Mouse (Mus musculus) fat pad, adult 2 months (tissue): Measurements from ENCODE around the gene Ptch1.

Experiments used
- DNase-seq: peaks from one replicate; pipeline ENCODE4 v3.0.0-alpha.2; 2011; ENCODE audit warnings: low read depth, low spot score; ENCODE audit errors: extremely low read depth

Gene Ptch1

GRCm38 (mm10) chr13:63540584-63540983 lies 32.8 kb downstream of the Ptch1 start:
- no peak for DNase-seq

DNA sequence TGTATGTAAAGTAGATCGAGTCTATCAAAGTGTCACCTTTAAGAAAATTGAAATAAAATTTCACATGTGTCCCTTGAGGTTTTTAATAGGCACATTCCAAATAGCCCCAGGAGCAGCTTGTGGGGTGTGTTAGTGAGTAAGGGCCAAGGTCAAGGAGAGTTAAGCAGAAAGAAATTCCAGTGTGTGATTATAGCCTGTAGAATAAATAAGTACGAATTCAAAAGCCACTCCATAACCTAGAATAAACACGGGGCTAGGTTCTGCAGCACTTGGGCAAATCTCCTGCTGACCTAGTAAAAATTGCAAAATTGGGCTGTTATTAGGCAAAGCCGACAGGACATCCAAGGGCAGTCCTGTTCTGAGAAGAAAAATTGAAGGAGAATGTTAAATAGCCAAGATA lies 38.4 kb downstream of the Ptch1 start:
- no peak for DNase-seq

DNA sequence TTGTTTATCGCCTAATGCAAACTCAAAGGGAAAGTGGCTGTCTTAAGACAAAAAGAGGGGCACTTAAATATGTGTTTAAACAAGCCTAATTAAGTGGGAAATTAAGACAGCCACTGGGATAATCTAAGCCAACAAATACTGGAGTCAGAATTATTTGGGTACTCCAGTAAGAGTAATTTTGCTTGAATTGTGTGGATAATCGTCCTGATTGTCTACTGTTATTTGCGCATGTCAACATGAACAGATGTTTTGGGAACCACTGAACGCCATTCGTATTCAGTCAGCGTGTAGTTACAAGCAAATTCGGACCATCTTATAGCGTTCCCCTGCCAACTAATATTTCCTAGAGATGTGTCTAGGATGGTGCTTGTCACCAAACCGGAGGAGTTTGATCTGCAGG lies 42.5 kb downstream of the Ptch1 start:
- DNase-seq = no peak

- no peak for DNase-seq
Observed at GRCm38 (mm10) chr13:63530371-63530764, 43.0 kb downstream of the Ptch1 start.

DNA sequence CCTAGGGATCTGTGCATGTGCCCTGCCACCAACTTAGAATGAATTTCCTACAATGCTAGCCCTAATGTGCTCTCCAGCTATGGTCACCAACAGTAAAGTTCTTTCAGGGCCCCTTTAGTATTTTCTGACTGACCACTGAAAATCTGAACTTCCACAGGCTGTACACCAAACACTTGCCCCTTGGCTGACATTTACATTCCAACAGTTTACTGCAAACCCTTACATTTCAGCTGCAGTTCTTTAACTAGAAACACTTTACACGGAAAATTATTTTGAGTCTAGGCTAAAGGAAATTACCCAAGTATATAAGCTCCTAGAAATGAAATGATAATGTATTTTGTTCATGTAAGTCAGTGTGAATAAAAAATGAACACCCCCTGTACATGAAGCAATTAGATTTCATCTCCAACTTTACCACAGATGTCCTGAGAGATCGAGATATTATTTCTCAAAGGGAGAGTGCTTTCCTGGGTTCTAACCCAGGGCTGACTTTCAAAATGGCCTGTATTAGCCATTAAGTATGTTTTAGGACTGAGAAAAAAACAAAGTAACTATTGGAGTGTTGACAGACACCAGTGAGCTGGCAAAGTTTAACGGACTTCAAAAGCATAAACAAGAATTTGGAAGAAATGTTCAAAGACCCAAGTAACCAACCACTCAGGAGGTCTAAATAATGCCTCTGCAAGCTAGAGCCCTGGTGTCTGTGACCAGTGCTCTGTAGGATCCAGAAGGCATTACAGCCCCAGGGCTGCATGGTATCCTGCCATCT lies 43.6 kb downstream of the Ptch1 start:
- no peak for DNase-seq

DNA sequence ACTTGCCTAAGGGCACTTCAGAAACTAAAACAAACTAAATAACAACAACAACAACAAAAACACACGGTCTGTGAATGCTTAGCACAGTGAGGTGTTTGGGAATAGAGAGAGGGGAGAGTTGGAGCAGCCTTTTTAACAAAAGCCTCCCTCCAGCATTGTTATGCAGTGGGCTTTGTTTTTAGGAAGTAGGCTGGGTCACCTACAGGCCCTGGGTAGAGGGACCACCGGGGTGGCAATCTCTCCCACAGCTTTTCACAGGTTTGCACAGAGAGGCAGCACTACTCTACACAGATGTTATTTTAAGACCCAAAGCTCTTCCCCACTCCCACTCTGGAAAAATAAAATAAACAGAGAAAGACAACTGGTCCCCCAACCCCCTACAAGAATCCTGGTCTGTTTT lies 44.5 kb downstream of the Ptch1 start:
- DNase-seq = no peak

GRCm38 (mm10) chr13:63528164-63528675 lies 45.2 kb downstream of the Ptch1 start:
- no peak for DNase-seq

DNA sequence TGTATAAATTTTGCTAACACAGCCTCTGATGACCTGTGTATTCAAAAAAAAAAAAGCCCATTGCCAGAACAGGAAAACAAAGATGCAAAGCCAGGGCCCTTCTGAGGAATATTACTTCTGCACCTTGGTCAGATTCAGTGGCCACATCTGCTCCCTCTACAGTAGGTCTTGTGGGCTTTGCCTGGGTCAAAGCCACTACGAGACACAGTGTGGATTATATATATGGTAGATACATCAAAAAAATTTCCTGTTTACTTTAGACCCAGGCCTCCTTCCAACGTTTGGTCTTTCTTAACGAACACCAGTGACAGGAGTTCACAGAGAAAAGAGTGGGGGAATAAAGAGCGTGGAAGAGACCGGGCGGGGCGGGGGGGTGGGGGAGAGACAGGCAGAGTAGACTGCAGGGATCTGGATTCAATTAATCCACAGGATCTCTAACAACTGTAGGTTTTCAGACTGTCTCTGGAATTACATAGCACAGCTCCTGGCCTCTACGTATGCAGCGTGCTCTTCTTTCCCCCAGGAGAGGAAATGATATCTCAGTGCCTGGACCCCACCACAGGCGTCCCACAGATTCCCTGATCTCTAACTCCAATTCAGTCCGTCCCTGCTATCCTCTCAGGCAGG lies 47.7 kb downstream of the Ptch1 start:
- DNase-seq = no peak

GRCm38 (mm10) chr13:63524608-63525570 lies 48.5 kb downstream of the Ptch1 start:
- no peak for DNase-seq

GRCm38 (mm10) chr13:63524061-63524460 lies 49.3 kb downstream of the Ptch1 start:
- DNase-seq = no peak

DNA sequence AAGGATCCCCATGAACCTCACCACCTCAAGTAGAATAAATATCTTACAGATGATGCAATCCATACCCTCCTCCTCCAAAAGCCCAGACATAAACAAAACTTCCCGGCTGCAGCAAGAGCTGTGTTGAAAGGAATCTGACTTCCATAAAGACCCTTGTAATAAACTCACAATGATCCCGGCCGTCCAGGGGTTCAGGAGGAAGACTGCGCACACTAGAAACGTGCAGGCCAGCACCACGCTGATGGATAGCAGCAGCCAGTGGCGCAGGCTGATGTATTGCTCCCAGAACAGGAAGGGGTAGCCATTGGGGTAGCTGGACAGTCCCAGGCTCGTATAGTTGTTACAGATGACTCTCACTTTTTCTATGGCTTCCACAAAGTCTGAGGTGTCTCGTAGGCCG lies 50.6 kb downstream of the Ptch1 start:
- DNase-seq = no peak

DNA sequence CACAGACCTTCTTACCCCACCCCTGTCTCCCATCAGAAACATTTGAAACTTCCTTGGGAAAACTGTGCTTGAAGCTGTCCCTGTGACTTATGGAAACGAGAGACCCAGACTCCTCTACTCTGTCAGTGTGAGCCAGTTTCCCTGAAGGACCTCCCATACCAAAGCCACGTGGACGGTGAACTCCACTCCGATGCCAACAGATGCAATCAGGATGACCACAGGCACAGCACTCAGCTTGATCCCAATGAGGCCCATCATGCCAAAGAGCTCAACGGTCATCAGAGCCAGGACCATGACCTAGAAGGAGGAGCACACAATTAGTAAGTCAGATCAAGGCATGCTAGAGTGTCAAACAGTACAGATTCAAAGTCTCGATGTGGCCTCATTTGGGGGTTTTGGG lies 53.3 kb downstream of the Ptch1 start:
- no peak for DNase-seq

- no peak for DNase-seq
Observed at GRCm38 (mm10) chr13:63516535-63516934, 56.9 kb downstream of the Ptch1 start.

DNA sequence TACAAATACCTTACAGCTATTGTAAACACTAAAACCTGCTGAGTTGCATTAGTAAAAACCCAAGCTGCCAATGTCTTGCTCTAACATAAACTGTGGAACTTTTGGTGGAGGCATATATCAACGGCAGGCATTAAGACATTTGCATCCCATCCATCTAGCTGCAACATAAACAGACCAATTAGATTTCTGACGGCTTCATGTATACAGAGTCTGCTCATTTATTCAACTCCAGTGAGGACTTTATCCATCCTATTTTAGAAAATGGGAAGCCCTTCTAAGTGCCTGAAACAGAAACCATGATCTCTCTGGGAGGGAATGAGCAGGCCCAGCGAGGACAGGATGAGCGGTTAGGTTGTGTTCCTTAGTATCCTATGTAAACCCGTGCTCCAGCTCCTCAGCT lies 57.9 kb downstream of the Ptch1 start:
- no peak for DNase-seq

- DNase-seq = no peak
Observed at GRCm38 (mm10) chr13:63514931-63515360, 58.5 kb downstream of the Ptch1 start.

GRCm38 (mm10) chr13:63513374-63514098 lies 59.9 kb downstream of the Ptch1 start:
- no peak for DNase-seq

- DNase-seq = no peak
Observed at GRCm38 (mm10) chr13:63512411-63512810, 61.0 kb downstream of the Ptch1 start.

DNA sequence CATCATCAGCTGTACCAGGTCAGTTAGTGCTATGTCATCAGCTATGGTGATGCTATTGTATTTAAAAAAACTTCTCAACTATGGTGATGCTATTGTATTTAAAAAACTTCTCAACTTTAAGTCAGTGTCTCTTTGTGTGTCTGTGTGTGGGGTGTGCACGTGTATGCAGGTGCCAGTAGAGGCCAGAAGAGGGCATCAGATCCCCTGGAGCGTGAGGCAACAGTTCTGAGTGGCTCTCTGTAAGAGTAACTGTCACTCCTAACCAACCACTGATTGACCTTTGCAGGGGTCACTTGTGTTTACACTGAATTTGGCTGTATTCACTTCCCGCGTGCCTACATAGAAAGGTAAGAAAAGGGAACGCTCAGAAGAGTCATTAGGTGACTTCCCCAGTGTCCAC lies 65.6 kb downstream of the Ptch1 start:
- no peak for DNase-seq

- DNase-seq = no peak
Observed at GRCm38 (mm10) chr13:63507001-63507556, 66.3 kb downstream of the Ptch1 start.

GRCm38 (mm10) chr13:63506364-63506763 lies 67.0 kb downstream of the Ptch1 start:
- DNase-seq = no peak
